Mouse (Mus musculus): ENCODE data around the gene Klri2. TPM values are rescaled to one million over a fixed set of nuclear protein-coding genes. Genes with fewer than 3 reads are reported as not detected.
A peak's percentile ranks its signal among the peaks of the same experiment; 100 is the strongest.
"Not testable (repeated sequence)": the region's sequence is repeated elsewhere in the genome, so short reads cannot be mapped to it uniquely, and the experiment has no call there.

The Klri2 gene
- polyA plus RNA-seq, 1 experiment from 2014 or later: 0.07 TPM

- Histone ChIP-seq H3K4me2 (ENCODE audit: low read depth, low read length) (no peak overlapping the region), H3K9me3 (ENCODE audit: control insufficient read depth, low read length) (no peaks in the 10 kb centered on the region), H3K4me3 (ENCODE audit: low read length) (no peak overlapping the region), H3K27me3 (replicated peaks; ENCODE audit: control insufficient read depth, insufficient read depth, low read length) (no peaks in the 10 kb centered on the region), H3K4me1 (ENCODE audit: control insufficient read depth, insufficient read depth, low read length) (no peaks in the 10 kb centered on the region), H3K36me3 (ENCODE audit: control insufficient read depth, insufficient read depth, low read length) (no peaks in the 10 kb centered on the region), H3K27ac (ENCODE audit: low read length) (no peak overlapping the region), H3K9ac (ENCODE audit: low read depth, low read length) (no peak overlapping the region)
- no peak for ATAC-seq
- WGBS: 28% methylated on average over 1 of the region's 1 CpGs
Measured at GRCm38 (mm10) chr6:129713566-129713965, 26.7 kb downstream of the Klri2 start.

- not testable (repeated sequence) for H3K36me3 ChIP-seq (ENCODE audit: control insufficient read depth, insufficient read depth, low read length); ATAC-seq; H3K4me1 ChIP-seq (ENCODE audit: control insufficient read depth, insufficient read depth, low read length); H3K9me3 ChIP-seq (ENCODE audit: control insufficient read depth, low read length); H3K4me2 ChIP-seq (ENCODE audit: low read depth, low read length); H3K9ac ChIP-seq (ENCODE audit: low read depth, low read length); H3K27me3 ChIP-seq (replicated peaks; ENCODE audit: control insufficient read depth, insufficient read depth, low read length); H3K4me3 ChIP-seq (ENCODE audit: low read length); H3K27ac ChIP-seq (ENCODE audit: low read length)
- 70% methylated on average over 10 of the region's 10 CpGs for WGBS
Measured at GRCm38 (mm10) chr6:129691436-129691835, 48.8 kb downstream of the Klri2 start.

GRCm38 (mm10) chr6:129680379-129680778 is 59.9 kb downstream of the Klri2 start:
- no peaks in the 10 kb centered on the region for H3K4me1 ChIP-seq (ENCODE audit: control insufficient read depth, insufficient read depth, low read length)
- no peak overlapping the region for H3K4me2 ChIP-seq (ENCODE audit: low read depth, low read length)
- no peak overlapping the region for H3K4me3 ChIP-seq (ENCODE audit: low read length)
- H3K9me3 ChIP-seq (ENCODE audit: control insufficient read depth, low read length): no peaks in the 10 kb centered on the region
- no peak overlapping the region for H3K27ac ChIP-seq (ENCODE audit: low read length)
- H3K9ac ChIP-seq (ENCODE audit: low read depth, low read length): no peak overlapping the region
- peak; percentile 92 for ATAC-seq
- H3K36me3 ChIP-seq (ENCODE audit: control insufficient read depth, insufficient read depth, low read length): no peaks in the 10 kb centered on the region
- 63% methylated on average over 1 of the region's 1 CpGs for WGBS
- no peaks in the 10 kb centered on the region for H3K27me3 ChIP-seq (replicated peaks; ENCODE audit: control insufficient read depth, insufficient read depth, low read length)

Small RNAs within 50 kb of the gene (microRNA-seq; reads per million reads assigned to microRNA genes)
- not detected for gene Mir680-1

Other genes with a start within 250 kb of the Klri2 start
- gene Olr1, start 233.3 kb downstream of the Klri2 start, polyA plus RNA-seq (2015; fragmentation: Nextera tagmentation; extraction: Ambion mirVana): 0.06 TPM in 1 of 2 replicates, not detected in the other
- gene Tmem52b, start 227.9 kb downstream of the Klri2 start, polyA plus RNA-seq (2015; fragmentation: Nextera tagmentation; extraction: Ambion mirVana): 0.11 TPM in 1 of 2 replicates, not detected in the other
- gene Gabarapl1, start 207.3 kb downstream of the Klri2 start, polyA plus RNA-seq (2015; fragmentation: Nextera tagmentation; extraction: Ambion mirVana): 37.9 and 38.7 TPM in 2 replicates
- gene Klre1, start 162.6 kb downstream of the Klri2 start, polyA plus RNA-seq (2015; fragmentation: Nextera tagmentation; extraction: Ambion mirVana): not detected in 2 replicates
- 1.6 and 2.4 TPM in 2 replicates for gene Klrd1, start 148.7 kb downstream of the Klri2 start, polyA plus RNA-seq (2015; fragmentation: Nextera tagmentation; extraction: Ambion mirVana)
- 0.59 and 0.79 TPM in 2 replicates for gene Klrk1, start 116.6 kb downstream of the Klri2 start, polyA plus RNA-seq (2015; fragmentation: Nextera tagmentation; extraction: Ambion mirVana)
- gene Klrc3, start 97.1 kb downstream of the Klri2 start, polyA plus RNA-seq (2015; fragmentation: Nextera tagmentation; extraction: Ambion mirVana): not detected in 2 replicates
- 0.09 and 0.11 TPM in 2 replicates for gene Klrc2, start 79.8 kb downstream of the Klri2 start, polyA plus RNA-seq (2015; fragmentation: Nextera tagmentation; extraction: Ambion mirVana)
- gene Klrc1, start 61.5 kb downstream of the Klri2 start, polyA plus RNA-seq (2015; fragmentation: Nextera tagmentation; extraction: Ambion mirVana): 0.27 and 0.49 TPM in 2 replicates
- gene Klri1, start 23.4 kb downstream of the Klri2 start, polyA plus RNA-seq (2015; fragmentation: Nextera tagmentation; extraction: Ambion mirVana): not detected in 2 replicates
- not detected in 2 replicates for gene Gm156, start 43.8 kb upstream of the Klri2 start, polyA plus RNA-seq (2015; fragmentation: Nextera tagmentation; extraction: Ambion mirVana)
- not detected in 2 replicates for gene Gm17631, start 122.2 kb upstream of the Klri2 start, polyA plus RNA-seq (2015; fragmentation: Nextera tagmentation; extraction: Ambion mirVana)
- gene Klra17, start 136.2 kb upstream of the Klri2 start, polyA plus RNA-seq (2015; fragmentation: Nextera tagmentation; extraction: Ambion mirVana): not detected in 2 replicates
- gene Klra5, start 177.2 kb upstream of the Klri2 start, polyA plus RNA-seq (2015; fragmentation: Nextera tagmentation; extraction: Ambion mirVana): not detected in 2 replicates